Mouse (Mus musculus): ENCODE results near the gene Vasp.

The Vasp gene

DNA sequence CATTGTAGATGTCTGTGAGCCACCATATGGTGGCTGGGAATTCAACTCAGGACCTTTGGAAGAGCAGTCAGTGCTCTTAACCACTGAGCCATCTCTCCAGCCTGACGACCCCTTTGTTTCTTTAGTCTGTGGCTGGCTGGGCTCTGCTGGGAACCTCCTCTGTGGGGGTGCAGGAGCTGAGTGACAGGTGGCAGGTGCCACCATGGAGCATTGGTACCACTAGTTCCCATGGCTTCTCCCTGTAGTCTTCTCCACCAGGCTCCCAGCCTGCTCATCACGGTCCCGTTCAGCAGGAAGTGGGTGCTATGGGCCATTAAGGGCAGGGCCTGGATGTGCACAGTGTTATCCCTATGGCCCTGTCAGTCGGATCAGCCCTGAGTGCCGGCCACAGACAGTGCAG lies 37.0 kb downstream of the Vasp start:
- no peak for DNase-seq

GRCm38 (mm10) chr7:19231849-19232248 lies 39.8 kb downstream of the Vasp start:
- no peak for DNase-seq

DNA sequence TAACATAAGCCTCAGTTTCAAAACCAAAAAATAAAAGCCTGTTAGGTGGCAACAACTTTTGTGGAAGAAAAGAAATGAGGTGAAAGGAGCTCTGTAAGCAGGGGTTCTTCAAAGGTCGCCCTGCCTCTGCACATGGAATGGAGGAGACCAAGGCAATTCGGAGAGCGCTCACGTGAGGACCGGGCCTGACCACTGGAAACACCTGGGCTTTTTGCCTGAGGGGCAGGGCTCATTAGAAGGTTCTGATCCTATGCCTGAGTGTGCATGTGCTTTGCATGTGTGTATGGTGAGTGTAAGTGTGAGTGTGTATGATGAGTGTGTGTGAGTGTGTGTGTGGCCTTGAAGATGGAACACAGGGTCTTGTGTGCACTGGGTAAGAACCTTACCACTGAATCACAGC lies 40.7 kb downstream of the Vasp start:
- DNase-seq: no peak

DNA sequence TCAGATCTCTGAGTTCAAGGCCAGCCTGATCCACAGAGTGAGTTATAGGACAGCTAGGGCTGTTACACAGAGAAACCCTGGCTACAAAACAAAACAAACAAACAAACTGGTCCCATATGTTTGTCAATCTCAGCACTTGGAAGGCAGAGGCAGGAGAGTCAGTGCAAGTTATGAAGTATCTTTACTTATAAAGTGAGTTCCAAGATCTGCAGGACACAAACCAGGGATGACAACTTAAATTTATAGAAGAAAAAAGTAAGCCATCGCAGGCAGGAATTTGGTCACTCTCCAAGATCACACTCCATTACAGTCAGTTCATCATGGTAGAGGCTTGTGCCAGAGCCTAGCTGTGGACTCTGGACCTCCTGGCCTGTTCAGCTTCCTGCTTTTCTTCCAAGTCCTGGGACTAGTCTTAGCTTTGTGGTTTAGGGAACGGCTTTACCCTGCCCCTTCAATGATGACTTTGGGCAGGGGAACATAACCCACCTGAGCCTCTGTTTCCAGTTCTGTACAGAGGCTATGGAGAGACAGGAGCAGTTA lies 41.5 kb downstream of the Vasp start:
- DNase-seq: no peak

GRCm38 (mm10) chr7:19229404-19229803 lies 42.2 kb downstream of the Vasp start:
- DNase-seq: no peak

DNA sequence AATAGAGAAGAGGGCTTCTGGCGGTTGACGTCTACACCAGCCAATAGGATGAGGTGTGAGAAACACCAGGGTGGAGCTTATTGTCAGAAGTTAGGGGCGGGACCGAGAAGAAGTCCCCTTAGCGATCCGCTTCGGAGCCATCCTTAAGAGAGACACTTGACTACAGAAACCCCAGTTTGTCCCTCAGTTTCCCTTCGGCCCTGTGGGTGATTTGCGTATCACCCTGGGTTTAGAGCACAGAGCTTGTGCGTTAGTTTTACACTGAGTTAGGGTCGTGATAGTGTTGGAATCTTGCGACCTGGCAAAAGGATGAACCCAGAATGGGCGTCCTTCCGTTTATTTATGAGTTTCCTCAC lies 42.8 kb downstream of the Vasp start:
- DNase-seq: no peak

- DNase-seq: peak; percentile 99
Measured at GRCm38 (mm10) chr7:19227883-19228792, 43.5 kb downstream of the Vasp start, which contains the start of gene Opa3. Gene Opa3 (plus strand): TSS chr7:19228334.

DNA sequence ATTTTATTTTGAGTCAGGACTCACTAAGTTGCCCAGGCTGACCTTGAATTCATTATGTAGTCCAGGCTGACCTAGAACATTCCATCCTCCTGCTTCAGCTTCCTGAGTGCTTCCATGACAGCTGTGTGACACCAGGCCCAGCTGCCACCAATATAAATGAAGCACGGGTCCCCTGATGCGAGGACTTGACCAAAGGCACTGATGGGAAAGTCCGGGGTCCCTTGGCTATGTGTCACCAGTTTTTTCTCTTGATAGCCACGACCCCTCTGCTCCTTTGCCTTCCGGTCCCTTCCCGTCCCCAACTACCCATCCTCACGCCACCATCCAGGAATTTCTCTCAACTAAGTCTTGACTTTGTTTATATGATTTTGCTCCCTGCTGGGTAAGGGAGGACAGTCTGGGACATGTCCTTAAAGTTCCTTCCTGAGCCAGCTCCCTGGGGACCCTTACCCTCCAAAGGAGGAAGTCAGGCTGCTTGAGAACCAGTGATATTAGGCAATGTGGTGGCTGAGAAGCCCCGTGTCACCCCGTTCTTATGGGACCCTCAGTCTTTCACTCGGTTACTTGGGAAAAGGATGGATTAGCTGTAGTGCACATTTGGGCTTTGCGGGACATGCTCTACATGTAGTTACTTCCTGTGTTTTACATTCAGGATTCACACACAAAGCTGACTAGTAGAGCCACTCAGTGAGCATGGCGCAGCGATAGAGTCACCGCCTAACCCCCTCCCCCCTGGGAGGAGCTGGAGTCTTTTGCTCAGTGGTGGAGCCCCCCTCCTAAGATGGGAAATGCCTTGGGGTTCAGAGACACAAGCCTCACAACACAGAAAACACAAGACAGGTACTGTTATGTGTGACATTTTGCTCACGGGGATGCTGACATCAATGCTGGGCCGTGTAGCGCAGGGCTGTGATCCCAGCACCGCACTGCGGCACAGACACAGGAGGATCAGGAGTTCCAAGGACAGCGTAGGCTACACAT lies 44.5 kb downstream of the Vasp start:
- peak; percentile 74 for DNase-seq

DNA sequence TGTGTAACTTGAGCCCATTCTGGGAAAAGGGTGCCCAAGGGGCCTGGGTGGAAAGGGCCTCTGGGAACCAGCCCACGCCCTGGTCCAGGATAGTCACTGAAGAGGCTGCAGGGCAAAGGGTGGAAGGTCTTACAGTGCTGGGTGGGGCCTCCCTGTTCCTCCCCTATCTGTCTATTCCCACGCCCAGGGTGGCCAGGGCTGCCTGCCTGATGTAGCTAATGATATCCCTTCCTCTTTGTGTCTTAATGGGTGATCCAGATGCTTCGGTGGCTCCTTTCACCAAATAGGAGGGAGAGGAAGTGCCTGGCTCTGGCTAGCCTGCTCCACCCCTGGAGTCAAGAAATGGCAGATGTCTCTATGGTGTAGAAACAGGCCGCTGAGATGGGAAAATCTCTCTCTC lies 46.7 kb downstream of the Vasp start:
- DNase-seq: peak; percentile 89

DNA sequence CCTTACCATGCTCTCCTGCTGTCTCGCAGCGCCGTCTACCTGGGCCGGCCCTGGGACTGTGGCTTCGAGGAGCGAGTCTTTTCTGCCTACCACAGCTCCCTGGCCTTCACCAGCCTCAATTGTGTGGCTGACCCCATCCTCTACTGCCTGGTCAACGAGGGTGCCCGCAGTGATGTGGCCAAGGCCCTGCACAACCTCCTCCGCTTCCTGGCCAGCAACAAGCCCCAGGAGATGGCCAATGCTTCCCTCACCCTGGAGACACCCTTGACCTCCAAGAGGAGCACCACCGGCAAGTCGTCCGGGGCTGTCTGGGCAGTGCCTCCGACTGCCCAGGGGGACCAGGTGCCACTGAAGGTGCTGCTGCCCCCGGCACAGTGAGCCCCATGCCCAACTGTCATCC lies 48.7 kb downstream of the Vasp start:
- DNase-seq: no peak

DNA sequence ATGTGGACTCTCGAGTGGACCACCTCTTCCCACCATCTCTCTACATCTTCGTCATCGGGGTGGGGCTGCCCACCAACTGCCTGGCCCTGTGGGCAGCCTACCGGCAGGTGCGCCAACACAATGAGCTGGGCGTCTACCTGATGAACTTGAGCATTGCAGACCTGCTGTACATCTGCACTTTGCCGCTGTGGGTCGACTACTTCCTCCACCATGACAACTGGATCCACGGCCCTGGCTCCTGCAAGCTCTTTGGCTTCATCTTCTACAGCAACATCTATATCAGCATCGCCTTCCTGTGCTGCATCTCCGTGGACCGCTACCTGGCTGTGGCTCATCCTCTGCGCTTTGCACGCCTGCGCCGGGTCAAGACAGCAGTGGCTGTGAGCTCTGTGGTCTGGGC lies 49.4 kb downstream of the Vasp start:
- no peak for DNase-seq

DNA sequence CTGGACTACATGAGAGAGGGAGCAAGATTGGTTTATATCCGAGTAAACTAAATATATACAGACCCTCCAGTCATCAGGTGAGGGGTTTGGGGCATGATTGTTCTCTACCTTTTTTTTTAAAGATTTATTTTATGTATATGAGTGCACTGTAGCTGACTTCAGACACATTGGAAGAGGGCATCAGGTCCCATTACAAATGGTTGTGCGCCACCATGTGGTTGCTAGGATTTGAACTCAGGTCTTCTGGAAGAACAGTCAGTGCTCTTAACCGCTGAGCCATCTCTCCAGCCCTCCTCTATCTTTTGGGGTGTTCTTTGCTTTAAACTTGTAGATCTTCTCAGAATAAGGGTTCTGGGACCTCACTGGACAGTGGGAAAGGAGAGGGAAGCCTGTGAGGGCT lies 51.6 kb downstream of the Vasp start:
- DNase-seq: no peak

DNA sequence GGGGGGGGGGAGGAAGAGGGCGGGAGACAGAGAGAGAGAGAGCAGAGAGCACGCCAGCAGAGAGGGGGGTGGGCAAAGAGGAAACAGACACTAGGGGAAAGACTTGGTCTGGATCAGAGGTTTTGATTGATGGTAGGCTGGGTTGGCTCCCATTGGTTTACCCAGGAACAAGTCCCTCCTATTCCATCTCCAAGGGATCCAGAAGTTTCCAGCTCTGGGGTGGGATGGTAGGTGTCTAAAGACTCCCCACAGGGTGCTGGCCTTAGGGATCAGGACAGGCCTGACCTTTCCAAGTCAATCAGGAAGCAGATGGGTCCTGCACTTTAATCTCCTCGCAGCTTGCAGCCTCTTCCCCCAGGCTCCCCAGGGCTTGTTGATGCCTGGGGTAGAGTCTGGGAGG lies 53.7 kb downstream of the Vasp start:
- DNase-seq: no peak

- DNase-seq: no peak
Measured at GRCm38 (mm10) chr7:19217492-19217891, 54.1 kb downstream of the Vasp start.

DNA sequence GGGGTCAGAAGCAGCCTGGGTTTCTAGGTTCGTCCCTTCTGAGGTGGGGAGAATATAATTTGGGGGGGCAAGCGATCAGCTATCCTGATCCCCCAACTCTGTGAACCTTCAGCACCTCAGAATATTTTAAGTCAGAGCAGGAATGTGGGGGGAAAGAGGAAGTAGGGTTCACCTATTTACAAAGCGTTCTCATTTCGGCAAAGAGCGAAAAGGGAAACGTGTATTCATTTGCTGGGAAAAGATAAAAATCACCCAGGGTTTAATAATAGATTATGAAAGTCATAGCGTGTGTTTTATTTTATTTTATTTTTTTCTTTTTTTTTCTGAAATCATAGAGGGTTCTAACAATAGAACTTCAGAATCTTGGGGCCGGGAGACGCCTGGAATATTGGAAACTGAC lies 56.7 kb downstream of the Vasp start:
- DNase-seq: no peak

- no peak for DNase-seq
Measured at GRCm38 (mm10) chr7:19214369-19214768, 57.2 kb downstream of the Vasp start.

- no peak for DNase-seq
Measured at GRCm38 (mm10) chr7:19213385-19213784, 58.2 kb downstream of the Vasp start.

DNA sequence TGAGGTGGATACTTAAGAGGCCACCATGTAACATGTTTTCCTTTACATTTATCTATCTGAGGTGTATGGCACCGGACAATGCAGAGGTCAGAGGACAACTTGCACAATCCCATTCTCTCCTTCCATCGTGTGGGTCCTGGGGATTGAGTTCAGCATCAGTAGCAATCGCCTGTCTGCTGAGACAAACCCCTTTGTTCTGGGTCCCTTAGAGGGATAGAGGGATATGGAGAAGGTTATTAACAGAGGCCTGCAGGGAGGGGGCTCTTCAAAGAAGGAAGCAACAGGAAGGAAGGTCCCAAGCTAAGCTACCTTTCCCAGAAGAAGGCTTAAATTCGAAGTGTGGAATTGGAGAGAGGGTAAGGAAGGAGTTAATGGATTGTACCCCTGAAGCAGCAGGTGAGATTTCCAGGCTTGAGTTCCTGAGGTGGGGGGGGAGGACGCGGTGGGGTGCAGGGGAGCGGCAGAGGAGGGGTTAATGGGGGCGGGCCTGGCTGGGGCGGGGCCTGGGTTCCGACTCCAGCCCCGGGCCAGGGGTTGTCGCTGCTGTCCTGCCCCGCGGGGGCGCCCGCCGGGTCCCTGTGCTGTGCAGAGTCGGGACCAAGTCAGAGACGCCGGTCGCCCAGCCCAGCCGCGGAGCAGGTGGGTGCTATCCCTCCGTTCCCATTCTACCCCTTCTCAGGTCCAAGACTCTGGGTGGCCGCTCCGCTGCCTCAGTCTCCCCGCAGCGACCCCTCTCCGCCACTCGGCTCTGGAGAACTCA lies 59.4 kb downstream of the Vasp start, which contains the start of gene Gpr4:
Gpr4 (plus strand) TSS at position 543 of the 760 bp plus-strand sequence.
- DNase-seq: peak; percentile 51

GRCm38 (mm10) chr7:19211041-19211675 lies 60.5 kb downstream of the Vasp start:
- no peak for DNase-seq

- no peak for DNase-seq
Measured at GRCm38 (mm10) chr7:19210010-19210409, 61.6 kb downstream of the Vasp start.

GRCm38 (mm10) chr7:19209494-19209893 lies 62.1 kb downstream of the Vasp start:
- no peak for DNase-seq

GRCm38 (mm10) chr7:19208944-19209472 lies 62.6 kb downstream of the Vasp start:
- DNase-seq: no peak

Data from liver (tissue).